ENCODE assay signal across 7 mouse cellular contexts in the genomic region with DNA sequence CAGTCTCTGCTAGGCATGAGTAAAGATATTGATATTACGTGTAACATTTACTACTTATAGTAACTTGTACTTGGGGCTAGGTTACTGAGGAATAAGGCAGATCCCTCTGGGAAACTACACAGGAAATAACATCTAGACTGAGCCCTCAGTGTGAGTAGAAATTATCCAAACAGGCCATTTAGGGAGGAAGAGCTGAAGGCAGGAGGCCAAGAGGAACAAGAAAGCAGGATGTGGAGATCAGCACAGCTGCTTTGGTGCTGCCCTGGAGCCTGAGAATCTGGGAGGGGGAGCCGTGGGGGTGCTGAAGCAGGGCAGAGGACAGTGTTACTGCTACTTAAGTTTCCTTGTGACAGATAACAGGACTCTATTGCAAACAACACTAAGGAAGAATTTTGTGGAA. TPM values are rescaled to one million over a fixed set of nuclear protein-coding genes. Genes with fewer than 3 reads are reported as not detected.
A peak's percentile ranks its signal among the peaks of the same experiment; 100 is the strongest.
DNase-seq lines count a peak whose midpoint lies in the region; ATAC-seq and TF ChIP-seq lines count a peak whose summit lies in the region.

No protein-coding gene starts in this region.

- H3K4me3 ChIP-seq in thymus, adult 2 months (ENCODE audit: control insufficient read depth, insufficient read depth, low read length), result no peak overlapping the region
- no peak overlapping the region for H3K4me3 ChIP-seq in heart, embryonic 10.5 days
- no peak overlapping the region for H3K4me3 ChIP-seq in kidney, postnatal 0 days (replicated peaks; ENCODE audit: low read depth, low read length)
- H3K4me3 ChIP-seq in myocyte, result no peak overlapping the region
- no peak overlapping the region for H3K4me3 ChIP-seq in midbrain, embryonic 11.5 days (ENCODE audit: low read depth, low read length)

- no peaks in the 10 kb centered on the region for H3K27me3 ChIP-seq in thymus, adult 2 months (ENCODE audit: control insufficient read depth, insufficient read depth, low read length)
- H3K27me3 ChIP-seq in heart, embryonic 10.5 days (ENCODE audit: insufficient read depth, poor library complexity, severe bottlenecking), result no peaks in the 10 kb centered on the region
- H3K27me3 ChIP-seq in kidney, postnatal 0 days (ENCODE audit: insufficient read depth, low read length), result no peaks in the 10 kb centered on the region
- H3K27me3 ChIP-seq in myocyte (ENCODE audit: control insufficient read depth, insufficient read depth, insufficient read length), result no peaks in the 10 kb centered on the region
- no peaks in the 10 kb centered on the region for H3K27me3 ChIP-seq in midbrain, embryonic 11.5 days (ENCODE audit: control insufficient read depth, insufficient read depth, low read length)

- intact Hi-C loops in left cerebral cortex, postnatal 36 days (cut with DNase I), result no loop called here

- no peaks in the 10 kb centered on the region for H3K9me3 ChIP-seq in heart, embryonic 10.5 days
- H3K9me3 ChIP-seq in kidney, postnatal 0 days (replicated peaks; ENCODE audit: low read length), result no peaks in the 10 kb centered on the region
- H3K9me3 ChIP-seq in midbrain, embryonic 11.5 days (ENCODE audit: control insufficient read depth, low read length), result no peaks in the 10 kb centered on the region; the same call in 1 of the 2 replicates

- WGBS in thymus, adult 2 months, result 43% methylated on average over 2 of the region's 2 CpGs
- 39% methylated on average over 2 of the region's 2 CpGs for WGBS in heart, embryonic 10.5 days
- 24% methylated on average over 2 of the region's 2 CpGs for WGBS in kidney, postnatal 0 days
- 80% methylated on average over 2 of the region's 2 CpGs for WGBS in midbrain, embryonic 11.5 days

- ATAC-seq in kidney, postnatal 0 days (replicated peaks; ENCODE audit: low FRiP score, low read depth), result peak; percentile 49; the same call in 1 of the 2 replicates
- ATAC-seq in midbrain, embryonic 11.5 days (ENCODE audit: low FRiP score), result no peak

- DNase-seq in thymus, postnatal 0 days (ENCODE audit: low spot score), result peak; percentile 39
- no peak for DNase-seq in thymus, adult 2 months
- no peak for DNase-seq in heart, embryonic 10.5 days (ENCODE audit: low spot score)
- DNase-seq in kidney, postnatal 0 days (ENCODE audit: low spot score), result peak; percentile 90
- no peak for DNase-seq in midbrain, embryonic 11.5 days (ENCODE audit: low spot score, missing footprints)
- no peak for DNase-seq in left cerebral cortex, postnatal 36 days (ENCODE audit: low spot score in 2 of 2)

- no peak overlapping the region for H3K9ac ChIP-seq in kidney, postnatal 0 days (ENCODE audit: low read depth, low read length)
- no peak overlapping the region for H3K9ac ChIP-seq in midbrain, embryonic 11.5 days (ENCODE audit: low read length)

- no peaks in the 10 kb centered on the region for H3K36me3 ChIP-seq in thymus, adult 2 months (ENCODE audit: control insufficient read depth, insufficient read depth, low read length)
- H3K36me3 ChIP-seq in heart, embryonic 10.5 days, result peaks cover 5% of the 10 kb centered on the region; the same call in 1 of the 2 replicates
- H3K36me3 ChIP-seq in kidney, postnatal 0 days (ENCODE audit: insufficient read depth, low read length), result no peaks in the 10 kb centered on the region
- H3K36me3 ChIP-seq in myocyte (ENCODE audit: control insufficient read depth, insufficient read depth), result no peaks in the 10 kb centered on the region
- H3K36me3 ChIP-seq in midbrain, embryonic 11.5 days (ENCODE audit: control insufficient read depth, insufficient read depth, low read length), result no peaks in the 10 kb centered on the region

- peaks cover 11% of the 10 kb centered on the region for H3K4me1 ChIP-seq in thymus, adult 2 months (replicated peaks; ENCODE audit: control insufficient read depth, insufficient read depth, low read length)
- H3K4me1 ChIP-seq in heart, embryonic 10.5 days, result peaks cover 44% of the 10 kb centered on the region
- peaks cover 8% of the 10 kb centered on the region; the same call in 1 of the 2 replicates for H3K4me1 ChIP-seq in kidney, postnatal 0 days (replicated peaks; ENCODE audit: insufficient read depth, low read length)
- H3K4me1 ChIP-seq in midbrain, embryonic 11.5 days (ENCODE audit: control insufficient read depth, insufficient read depth, low read length), result no peaks in the 10 kb centered on the region

- TF ChIP-seq POLR2A in thymus, adult 2 months (IDR thresholded peaks at IDR 0.05; ENCODE audit: control insufficient read depth, extremely low read depth, insufficient read depth, low read length, poor library complexity), result no peak
- no peak for TF ChIP-seq POLR2A in myocyte (IDR thresholded peaks at IDR 0.05; ENCODE audit: insufficient read length, low read depth)

- peaks cover 100% of the 10 kb centered on the region for H3K79me2 ChIP-seq in myocyte (ENCODE audit: control insufficient read depth, insufficient read depth)

- H3K27ac ChIP-seq in thymus, adult 2 months (ENCODE audit: control insufficient read depth, insufficient read depth, low read length), result no peak overlapping the region
- H3K27ac ChIP-seq in heart, embryonic 10.5 days, result peak overlapping the region; percentile 72; the same call in 1 of the 2 replicates
- peak overlapping the region; percentile 82 for H3K27ac ChIP-seq in kidney, postnatal 0 days
- no peak overlapping the region for H3K27ac ChIP-seq in midbrain, embryonic 11.5 days (ENCODE audit: low read depth, low read length)

- no peak overlapping the region for H3ac ChIP-seq in myocyte (ENCODE audit: control insufficient read depth, insufficient read length)

- no peak for TF ChIP-seq CTCF in thymus, adult 2 months (IDR thresholded peaks at IDR 0.05; ENCODE audit: borderline replicate concordance, control insufficient read depth, extremely low read depth, insufficient read depth, low read length, poor library complexity)
- no peak for TF ChIP-seq CTCF in kidney, postnatal 0 days (IDR thresholded peaks at IDR 0.05; ENCODE audit: low read depth)

- H3K4me2 ChIP-seq in kidney, postnatal 0 days (ENCODE audit: low read length), result no peak overlapping the region
- H3K4me2 ChIP-seq in myocyte (ENCODE audit: low read depth), result peak overlapping the region; percentile 36
- H3K4me2 ChIP-seq in midbrain, embryonic 11.5 days, result no peak overlapping the region

TF ChIP-seq in myocyte, 11 proteins besides CTCF, POLR2A, EP300 and RAD21:
- no peak for TF ChIP-seq TCF3 (IDR thresholded peaks at IDR 0.05; ENCODE audit: insufficient read length, low read depth)
- peak in 2 of 3 experiments; percentile 34 to 73 for TF ChIP-seq MYOD1 (IDR thresholded peaks at IDR 0.05; ENCODE audit: control insufficient read depth in 1 of 3, insufficient read length in 2 of 3, low read depth in 2 of 3)
- TF ChIP-seq MAX (IDR thresholded peaks at IDR 0.05; ENCODE audit: low read depth), result no peak
- peak in 2 of 3 experiments; percentile 15 to 70 for TF ChIP-seq MYOG (IDR thresholded peaks at IDR 0.05; ENCODE audit: control insufficient read depth in 1 of 3, insufficient read depth in 1 of 3, insufficient read length in 2 of 3, low read depth in 2 of 3)

RNA-seq across cellular contexts. Expression of a gene that starts 18.4 kb away (rescaled TPM):
- polyA plus RNA-seq in thymus, postnatal 0 days (2015; fragmentation: Nextera tagmentation; extraction: Ambion mirVana), result 141 and 155 TPM in 2 replicates
- 30.1 and 38.8 TPM in 2 replicates for polyA plus RNA-seq in thymus, adult 2 months (2012; rRNA removed)
- 121 and 142 TPM in 2 replicates for polyA plus RNA-seq in heart, embryonic 10.5 days (2016; fragmentation: Nextera tagmentation; extraction: Ambion mirVana)
- 143 and 159 TPM in 2 replicates for polyA plus RNA-seq in kidney, postnatal 0 days (2015; fragmentation: Nextera tagmentation; extraction: Ambion mirVana)
- 23.0 TPM for polyA plus RNA-seq in myocyte (2012; fragmentation: generic; extraction: Trizol)
- 85.7 and 88.6 TPM in 2 replicates for polyA plus RNA-seq in midbrain, embryonic 11.5 days (2014; fragmentation: Nextera tagmentation; extraction: Ambion mirVana)
- 10 to 100 TPM; 21.2 to 23.2 TPM for total RNA-seq in left cerebral cortex, postnatal 36 days (2021)

Comparison
In these comparisons a context has a peak if more than half of its experiments do, and no peak if none do; other contexts are left out.
1. DNase-seq: peak in thymus, postnatal 0 days (single experiment) and kidney, postnatal 0 days (single experiment); none in thymus, adult 2 months (single experiment), heart, embryonic 10.5 days (single experiment), midbrain, embryonic 11.5 days (single experiment) and left cerebral cortex, postnatal 36 days (0 of 2).
2. H3K27ac ChIP-seq: peak in heart, embryonic 10.5 days (single experiment) and kidney, postnatal 0 days (single experiment); none in thymus, adult 2 months (single experiment) and midbrain, embryonic 11.5 days (single experiment).